Mouse (Mus musculus): ENCODE results near the gene Ppargc1a.

DNA sequence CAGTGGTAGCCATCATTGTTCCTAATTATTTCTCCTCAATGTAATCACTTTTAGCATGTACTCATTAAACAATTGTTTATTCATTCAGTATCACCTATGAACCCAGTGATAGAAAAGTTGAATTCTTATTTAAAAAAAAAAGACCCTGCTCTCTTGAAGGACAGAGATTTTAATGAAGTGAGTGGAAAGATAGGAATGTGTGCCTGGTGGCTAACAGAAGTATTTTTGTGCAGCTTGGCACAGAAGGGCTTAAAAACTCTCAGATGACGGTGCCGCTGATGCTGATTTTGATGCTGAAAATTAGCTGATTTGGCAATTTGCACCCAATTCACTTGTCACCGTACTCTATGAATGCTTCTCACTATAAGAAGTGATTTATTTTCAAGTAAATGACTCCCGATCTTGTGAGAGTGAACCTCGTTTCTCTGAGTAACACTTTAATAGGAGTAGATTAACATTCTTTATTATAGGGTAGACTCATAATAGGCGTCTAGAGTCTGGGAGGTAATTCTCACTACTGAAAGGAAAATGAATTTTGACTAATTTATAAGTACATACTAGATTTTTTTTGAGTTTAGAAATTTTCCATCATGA is 20.0 kb downstream of the Ppargc1a start:
- TF ChIP-seq CTCF (IDR thresholded peaks at IDR 0.05; ENCODE audit: low read depth, low read length): no peak
- no peak for TF ChIP-seq GATA1 (IDR thresholded peaks at IDR 0.05; ENCODE audit: borderline replicate concordance, low read length)
- TF ChIP-seq TAL1 (conservative IDR thresholded peaks at IDR 0.05; ENCODE audit: low read depth, low read length): no peak
- TF ChIP-seq GATA2 (IDR thresholded peaks at IDR 0.05; ENCODE audit: borderline replicate concordance, low read depth, low read length): no peak

Measured in G1E (cell line).